Mouse (Mus musculus): ENCODE measurements at regions not wholly inside any gene's neighbourhood (a gene's known extent, or its start where the extent isn't known, plus 50 kb on each side); places are given as distances from the start of the nearest gene placed in this dataset.

DNA sequence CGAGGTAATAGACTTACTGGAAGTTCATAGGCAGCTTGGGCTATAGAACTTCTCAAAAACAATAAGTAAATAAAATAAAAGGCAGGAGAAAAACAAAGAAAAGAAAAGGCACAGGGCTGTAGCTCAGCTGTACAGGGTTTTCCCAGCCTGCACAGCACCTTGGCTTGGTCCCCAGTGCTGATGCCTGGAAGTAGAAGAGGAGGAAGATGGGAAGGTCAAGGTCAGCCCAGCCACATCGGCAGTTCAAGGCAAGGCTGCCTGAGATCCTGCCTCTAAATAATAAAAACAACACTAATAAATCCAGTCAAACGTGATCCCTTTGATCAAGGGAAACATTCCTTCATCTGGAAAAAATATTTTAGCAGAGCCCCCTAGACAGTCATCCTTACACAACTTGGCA, 103.1 kb downstream of the Cenpf start:
- no peak for DNase-seq

DNA sequence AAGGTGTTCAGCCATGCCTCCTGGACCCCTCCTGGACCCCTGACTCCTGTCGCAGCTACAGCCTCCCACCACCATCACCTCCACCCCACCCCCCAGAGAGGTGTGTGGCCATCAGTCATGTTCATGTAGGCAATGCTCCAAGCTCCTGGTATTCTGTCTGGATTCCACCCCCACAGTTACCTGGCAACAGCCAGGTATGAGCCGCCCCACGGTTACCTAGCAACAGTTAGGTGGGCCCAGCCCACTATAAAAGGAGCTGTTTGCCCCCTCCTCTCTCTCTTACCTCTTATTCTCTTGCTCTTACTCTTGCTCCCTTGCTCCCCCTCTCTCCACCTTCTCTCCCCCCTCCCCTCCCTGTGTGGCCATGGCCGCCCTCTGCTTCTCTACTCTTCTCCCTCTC, 106.5 kb downstream of the Cenpf start:
- Histone ChIP-seq H3K36me3 (ENCODE audit: control insufficient read depth, insufficient read depth, low read length) (no peaks in the 10 kb centered on the region), H3K4me3 (no peak overlapping the region), H3K27me3 (ENCODE audit: control insufficient read depth, insufficient read depth, low read length) (no peaks in the 10 kb centered on the region), H3K79me2 (replicated peaks; ENCODE audit: control insufficient read depth, insufficient read depth, low read length) (no peaks in the 10 kb centered on the region), H3K27ac (no peak overlapping the region), H3K4me1 (ENCODE audit: control insufficient read depth, insufficient read depth, low read length) (0 out of 2 replicates have a peak, but pooled peaks cover 2% of the 10 kb centered on the region), H3K9ac (ENCODE audit: low read depth, low read length) (no peak overlapping the region)
- intact Hi-C loops (cut with DNase I): no loop called here
- 92% methylated on average over 4 of the region's 4 CpGs for WGBS
- TF ChIP-seq CTCF (IDR thresholded peaks at IDR 0.05) (no peak), EP300 (IDR thresholded peaks at IDR 0.05; ENCODE audit: insufficient read depth, low read depth, low read length) (no peak), POLR2A (IDR thresholded peaks at IDR 0.05; ENCODE audit: insufficient read depth, low read depth, low read length) (no peak)
- DNase-seq: no peak

More for the DNA sequence above, 103.1 kb downstream of the Cenpf start:
- no peaks in the 10 kb centered on the region for H3K4me1 ChIP-seq (ENCODE audit: control insufficient read depth, insufficient read depth, low read length)
- TF ChIP-seq EP300 (IDR thresholded peaks at IDR 0.05; ENCODE audit: insufficient read depth, low read depth, low read length): no peak
- TF ChIP-seq CTCF (IDR thresholded peaks at IDR 0.05): no peak
- no peak for TF ChIP-seq POLR2A (IDR thresholded peaks at IDR 0.05; ENCODE audit: insufficient read depth, low read depth, low read length)
- H3K36me3 ChIP-seq (ENCODE audit: control insufficient read depth, insufficient read depth, low read length): no peaks in the 10 kb centered on the region
- no peaks in the 10 kb centered on the region for H3K79me2 ChIP-seq (replicated peaks; ENCODE audit: control insufficient read depth, insufficient read depth, low read length)
- no peak overlapping the region for H3K9ac ChIP-seq (ENCODE audit: low read depth, low read length)
- H3K27ac ChIP-seq: no peak overlapping the region
- no peaks in the 10 kb centered on the region for H3K27me3 ChIP-seq (ENCODE audit: control insufficient read depth, insufficient read depth, low read length)
- H3K4me3 ChIP-seq: no peak overlapping the region
- intact Hi-C loops (cut with DNase I): no loop called here
- WGBS: 46% methylated on average over 3 of the region's 3 CpGs

DNA sequence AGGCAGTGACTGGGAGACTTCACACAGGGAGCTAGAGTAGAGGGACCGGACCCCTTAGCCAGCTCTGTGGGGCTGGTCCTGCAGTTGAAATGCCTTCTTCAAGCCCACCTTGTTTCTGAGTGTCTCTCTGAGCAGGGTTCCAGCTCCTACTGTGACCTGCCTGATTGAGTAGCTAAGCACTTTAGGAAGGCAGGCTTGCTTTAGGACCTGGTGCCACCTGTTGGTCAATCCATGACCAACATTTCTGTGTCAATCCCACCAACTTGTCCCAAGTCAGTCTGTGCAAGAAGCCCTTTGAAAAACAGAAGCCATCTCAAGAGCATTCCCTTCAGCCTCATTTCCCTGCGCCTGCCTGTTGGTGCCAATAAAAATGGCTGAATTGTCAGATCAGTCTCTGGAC, 108.5 kb downstream of the Cenpf start:
- no peak overlapping the region for H3K27ac ChIP-seq
- peaks cover 9% of the 10 kb centered on the region for H3K4me1 ChIP-seq (ENCODE audit: control insufficient read depth, insufficient read depth, low read length)
- DNase-seq: peak; percentile 46 to 51
- H3K79me2 ChIP-seq (replicated peaks; ENCODE audit: control insufficient read depth, insufficient read depth, low read length): no peaks in the 10 kb centered on the region
- no peak overlapping the region for H3K9ac ChIP-seq (ENCODE audit: low read depth, low read length)
- intact Hi-C loops (cut with DNase I): loop anchor here (1.0 kb wide), 2 partner anchors 499 to 556 kb away; no protein-coding TSS in a partner anchor
- no peaks in the 10 kb centered on the region for H3K36me3 ChIP-seq (ENCODE audit: control insufficient read depth, insufficient read depth, low read length)
- no peaks in the 10 kb centered on the region for H3K27me3 ChIP-seq (ENCODE audit: control insufficient read depth, insufficient read depth, low read length)
- 57% methylated on average over 2 of the region's 2 CpGs for WGBS
- TF ChIP-seq POLR2A (IDR thresholded peaks at IDR 0.05; ENCODE audit: insufficient read depth, low read depth, low read length) (no peak), CTCF (IDR thresholded peaks at IDR 0.05) (peak; percentile 82), EP300 (IDR thresholded peaks at IDR 0.05; ENCODE audit: insufficient read depth, low read depth, low read length) (no peak)
- no peak overlapping the region for H3K4me3 ChIP-seq

DNA sequence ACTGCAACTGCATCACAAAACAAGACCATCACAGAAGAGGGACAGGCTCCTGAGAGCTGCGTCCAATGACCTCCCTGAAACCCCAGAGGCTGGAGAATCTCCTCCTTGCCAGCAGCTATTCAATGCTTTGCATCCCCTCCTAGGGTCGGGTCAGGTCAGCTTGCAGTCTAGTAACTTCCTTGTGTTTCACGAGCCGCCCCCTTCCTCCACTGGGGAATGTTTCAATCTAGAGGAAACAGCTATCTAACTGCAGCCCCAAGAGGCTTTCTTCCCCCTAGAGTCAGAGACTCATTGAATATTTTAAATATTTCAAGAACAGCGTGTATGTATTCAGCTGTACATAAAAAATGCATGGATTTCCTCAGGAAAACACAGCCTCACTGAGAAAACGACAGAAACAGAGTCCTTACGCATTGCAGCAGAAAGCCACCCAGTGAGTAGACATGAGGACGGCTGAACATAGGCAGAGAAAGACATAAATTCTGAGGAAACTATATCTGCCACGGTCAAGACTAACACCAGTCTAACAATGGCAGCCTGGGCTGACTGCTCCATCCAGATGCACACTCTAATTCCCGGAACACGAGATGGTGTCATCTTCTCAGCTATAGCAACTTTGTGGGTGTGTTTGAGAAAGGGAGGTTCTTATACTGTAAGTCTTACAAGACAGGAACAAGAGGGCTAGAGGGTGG, 111.4 kb downstream of the Cenpf start:
- Histone ChIP-seq H3K4me1 (ENCODE audit: control insufficient read depth, insufficient read depth, low read length) (peaks cover 9% of the 10 kb centered on the region), H3K27me3 (ENCODE audit: control insufficient read depth, insufficient read depth, low read length) (no peaks in the 10 kb centered on the region), H3K79me2 (replicated peaks; ENCODE audit: control insufficient read depth, insufficient read depth, low read length) (no peaks in the 10 kb centered on the region), H3K9ac (ENCODE audit: low read depth, low read length) (no peak overlapping the region), H3K27ac (peak overlapping the region; percentile 53), H3K36me3 (ENCODE audit: control insufficient read depth, insufficient read depth, low read length) (no peaks in the 10 kb centered on the region), H3K4me3 (no peak overlapping the region)
- DNase-seq: peak; percentile 28 to 38
- no peak for TF ChIP-seq CTCF (IDR thresholded peaks at IDR 0.05)
- TF ChIP-seq EP300 (IDR thresholded peaks at IDR 0.05; ENCODE audit: insufficient read depth, low read depth, low read length): 0 out of 2 replicates have a peak, but pooled peaks have one; percentile 39
- 34% methylated on average over 11 of the region's 11 CpGs for WGBS
- intact Hi-C loops (cut with DNase I): no loop called here

DNA sequence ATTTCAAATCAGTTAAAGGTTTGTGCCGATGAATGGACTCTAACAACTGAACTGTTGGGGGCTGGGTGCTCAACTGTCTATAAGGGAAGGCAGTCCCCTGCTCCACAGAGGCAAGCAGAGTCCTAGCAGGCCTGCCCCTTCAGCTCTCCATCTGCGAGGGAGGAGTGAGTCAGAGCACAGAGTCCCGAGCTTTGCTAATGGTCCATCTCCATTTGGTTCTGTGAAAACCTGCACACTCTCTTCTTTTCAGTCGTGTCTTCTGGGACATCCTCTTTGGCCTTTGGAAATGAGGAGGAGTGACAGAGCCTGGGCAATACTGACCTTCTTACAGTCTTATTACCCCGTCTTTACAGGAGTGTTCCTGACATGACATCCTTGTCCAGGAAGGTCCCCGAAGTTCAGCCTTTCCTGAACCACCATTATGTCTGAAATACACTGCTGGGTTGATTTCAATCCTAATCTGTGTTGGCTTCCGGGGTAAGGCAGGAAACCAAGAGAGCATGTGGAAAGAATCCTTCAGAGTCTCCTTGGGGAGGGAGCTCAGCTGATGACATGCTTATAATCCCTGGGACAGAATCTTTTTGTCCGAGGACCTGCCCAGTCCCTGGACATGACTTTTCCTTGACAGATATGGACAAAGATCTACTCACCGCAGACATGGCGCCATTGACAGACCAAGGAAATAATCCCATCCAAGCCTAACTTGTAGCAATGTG, 112.2 kb downstream of the Cenpf start:
- Histone ChIP-seq H3K27me3 (ENCODE audit: control insufficient read depth, insufficient read depth, low read length) (no peaks in the 10 kb centered on the region), H3K79me2 (replicated peaks; ENCODE audit: control insufficient read depth, insufficient read depth, low read length) (no peaks in the 10 kb centered on the region), H3K27ac (peak overlapping the region; percentile 53), H3K36me3 (ENCODE audit: control insufficient read depth, insufficient read depth, low read length) (no peaks in the 10 kb centered on the region), H3K9ac (ENCODE audit: low read depth, low read length) (no peak overlapping the region), H3K4me3 (no peak overlapping the region), H3K4me1 (ENCODE audit: control insufficient read depth, insufficient read depth, low read length) (peaks cover 9% of the 10 kb centered on the region)
- 39% methylated on average over 10 of the region's 10 CpGs for WGBS
- no peak for TF ChIP-seq POLR2A (IDR thresholded peaks at IDR 0.05; ENCODE audit: insufficient read depth, low read depth, low read length)
- TF ChIP-seq EP300 (IDR thresholded peaks at IDR 0.05; ENCODE audit: insufficient read depth, low read depth, low read length): no peak
- no peak for TF ChIP-seq CTCF (IDR thresholded peaks at IDR 0.05)
- intact Hi-C loops (cut with DNase I): no loop called here
- DNase-seq: peak; percentile 27 to 31

DNA sequence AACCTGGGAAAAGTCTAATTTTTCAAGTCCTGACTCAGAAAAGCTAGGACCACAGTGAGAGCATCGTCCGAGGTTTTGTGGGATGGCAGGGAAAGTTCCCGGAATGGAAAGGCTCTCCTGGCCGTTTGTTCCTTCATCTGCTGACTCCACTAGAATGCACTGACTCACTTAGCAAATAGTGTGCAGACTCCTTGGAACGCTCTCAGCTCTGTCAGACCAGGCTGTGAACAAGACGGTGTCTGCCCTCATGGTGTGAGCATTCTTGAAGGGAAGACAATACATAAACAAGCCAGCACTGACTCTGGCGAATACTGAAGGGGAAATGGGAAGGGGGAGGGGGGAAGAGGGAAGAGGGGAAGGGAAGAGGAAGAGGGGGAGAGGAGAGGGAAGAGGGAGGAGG, 121.4 kb downstream of the Cenpf start:
- intact Hi-C loops (cut with DNase I): no loop called here

More for the DNA sequence above, 121.4 kb downstream of the Cenpf start:
- Histone ChIP-seq H3K36me3 (ENCODE audit: control insufficient read depth, insufficient read depth, low read length) (no peaks in the 10 kb centered on the region), H3K9ac (ENCODE audit: low read depth, low read length) (no peak overlapping the region), H3K27ac (no peak overlapping the region), H3K4me1 (ENCODE audit: control insufficient read depth, insufficient read depth, low read length) (no peaks in the 10 kb centered on the region), H3K27me3 (ENCODE audit: control insufficient read depth, insufficient read depth, low read length) (no peaks in the 10 kb centered on the region), H3K4me3 (no peak overlapping the region), H3K79me2 (replicated peaks; ENCODE audit: control insufficient read depth, insufficient read depth, low read length) (no peaks in the 10 kb centered on the region)
- TF ChIP-seq EP300 (IDR thresholded peaks at IDR 0.05; ENCODE audit: insufficient read depth, low read depth, low read length): no peak
- TF ChIP-seq CTCF (IDR thresholded peaks at IDR 0.05): no peak
- TF ChIP-seq POLR2A (IDR thresholded peaks at IDR 0.05; ENCODE audit: insufficient read depth, low read depth, low read length): no peak
- no peak for DNase-seq
- WGBS: 35% methylated on average over 7 of the region's 7 CpGs
